Mouse (Mus musculus) cerebellum, adult 2 months (tissue): Measurements from ENCODE around the gene Pafah2.

Source experiments
- CTCF ChIP-seq: fragments of 200-500 bp; IDR thresholded peaks from 2 replicates; pipeline ENCODE4 v1.5.1; 2011; ENCODE audit warnings: low read depth, mild to moderate bottlenecking, control low read depth, low read length, moderate library complexity, borderline replicate concordance; ENCODE audit not compliant: insufficient read depth
- POLR2A ChIP-seq: fragments of 200-500 bp; IDR thresholded peaks from 2 replicates; pipeline ENCODE4 v1.6.1; 2011; ENCODE audit warnings: low read length, control low read depth, borderline replicate concordance; ENCODE audit not compliant: insufficient read depth

GRCm38 (mm10) chr4:134447966-134448365 lies 51.8 kb downstream of the Pafah2 start:
- TF ChIP-seq POLR2A = no peak
- TF ChIP-seq CTCF = no peak
